Mouse (Mus musculus) adrenal gland, postnatal 14 days (tissue): Measurements from ENCODE around the gene Deup1. TPM values are rescaled to one million over a fixed set of nuclear protein-coding genes. Genes with fewer than 3 reads are reported as not detected.
"Not testable (repeated sequence)": the region's sequence is repeated elsewhere in the genome, so short reads cannot be mapped to it uniquely, and the experiment has no call there.

Experiments
- DNase-seq: peaks from one replicate; pipeline ENCODE4 v3.0.0; 2021; ENCODE audit warnings: mixed read lengths
- total RNA-seq: library from RNA; stranded (reverse); gene quantifications from 2 replicates; pipeline ENCODE4 v1.2.3, GENCODE M21; 2021

Gene Deup1
- total RNA-seq, 1 experiment from 2014 or later, result 0.37 TPM

- no peak for DNase-seq
Measured at GRCm38 (mm10) chr9:15587157-15587854, 40.4 kb downstream of the Deup1 start.

GRCm38 (mm10) chr9:15585956-15586355, 41.8 kb downstream of the Deup1 start:
- no peak for DNase-seq

GRCm38 (mm10) chr9:15584209-15584608, 43.5 kb downstream of the Deup1 start:
- no peak for DNase-seq

GRCm38 (mm10) chr9:15582026-15582425, 45.7 kb downstream of the Deup1 start:
- DNase-seq, result no peak

GRCm38 (mm10) chr9:15580176-15580575, 47.6 kb downstream of the Deup1 start:
- no peak for DNase-seq

- DNase-seq, result no peak
Measured at GRCm38 (mm10) chr9:15578946-15579345, 48.8 kb downstream of the Deup1 start.

GRCm38 (mm10) chr9:15578427-15578826, 49.3 kb downstream of the Deup1 start:
- DNase-seq, result no peak

- DNase-seq, result no peak
Measured at GRCm38 (mm10) chr9:15574750-15575454, 52.8 kb downstream of the Deup1 start.

GRCm38 (mm10) chr9:15562353-15562752, 65.4 kb downstream of the Deup1 start:
- no peak for DNase-seq

- DNase-seq, result no peak
Measured at GRCm38 (mm10) chr9:15560451-15560850, 67.3 kb downstream of the Deup1 start.

GRCm38 (mm10) chr9:15553322-15553721, 74.4 kb downstream of the Deup1 start:
- DNase-seq, result no peak

GRCm38 (mm10) chr9:15551933-15552851, 75.5 kb downstream of the Deup1 start:
- no peak for DNase-seq

GRCm38 (mm10) chr9:15551073-15551472, 76.7 kb downstream of the Deup1 start:
- DNase-seq, result not testable (repeated sequence)

GRCm38 (mm10) chr9:15550461-15550961, 77.2 kb downstream of the Deup1 start:
- DNase-seq, result no peak

GRCm38 (mm10) chr9:15541735-15542354, 85.9 kb downstream of the Deup1 start:
- peak; percentile 32 for DNase-seq

GRCm38 (mm10) chr9:15538979-15539533, 88.7 kb downstream of the Deup1 start:
- no peak for DNase-seq

GRCm38 (mm10) chr9:15537455-15538048, 90.2 kb downstream of the Deup1 start:
- no peak for DNase-seq

- DNase-seq, result no peak
Measured at GRCm38 (mm10) chr9:15536861-15537426, 90.8 kb downstream of the Deup1 start.

- no peak for DNase-seq
Measured at GRCm38 (mm10) chr9:15535418-15535817, 92.3 kb downstream of the Deup1 start.

GRCm38 (mm10) chr9:15534110-15534509, 93.6 kb downstream of the Deup1 start:
- no peak for DNase-seq
